Mouse (Mus musculus) liver, adult (tissue): ENCODE results near the gene Pdzrn4.

ENCODE experiments used
- GATA4 ChIP-seq: IDR thresholded peaks from 2 replicates; pipeline ENCODE4 v1.6.1; 2014; ENCODE audit warnings: mild to moderate bottlenecking, low read length; ENCODE audit not compliant: insufficient replicate concordance

The Pdzrn4 gene

DNA sequence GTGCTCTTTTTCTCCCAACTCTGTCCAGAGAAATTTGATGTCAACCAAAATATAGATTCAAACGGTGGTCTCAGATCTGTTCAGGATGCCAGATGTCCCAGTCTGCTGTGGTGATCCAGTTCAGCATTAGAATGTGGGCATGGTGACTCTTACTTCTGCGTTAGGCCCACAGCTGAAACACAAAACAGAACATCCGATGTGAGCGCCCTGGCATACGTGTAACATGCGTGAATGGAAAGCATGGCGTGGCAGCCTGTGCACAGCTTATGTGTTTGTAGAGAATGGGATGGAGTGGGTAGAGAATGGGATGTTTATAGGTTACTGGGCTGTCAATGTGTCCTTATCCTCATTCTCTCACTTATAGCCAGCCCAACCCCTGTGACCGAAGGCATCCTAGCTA is 52.4 kb downstream of the Pdzrn4 start:
- TF ChIP-seq GATA4, result no peak

- no peak for TF ChIP-seq GATA4
Measured at GRCm38 (mm10) chr15:92452620-92453019, 55.9 kb downstream of the Pdzrn4 start.

GRCm38 (mm10) chr15:92482198-92482597 is 85.5 kb downstream of the Pdzrn4 start:
- TF ChIP-seq GATA4, result no peak

DNA sequence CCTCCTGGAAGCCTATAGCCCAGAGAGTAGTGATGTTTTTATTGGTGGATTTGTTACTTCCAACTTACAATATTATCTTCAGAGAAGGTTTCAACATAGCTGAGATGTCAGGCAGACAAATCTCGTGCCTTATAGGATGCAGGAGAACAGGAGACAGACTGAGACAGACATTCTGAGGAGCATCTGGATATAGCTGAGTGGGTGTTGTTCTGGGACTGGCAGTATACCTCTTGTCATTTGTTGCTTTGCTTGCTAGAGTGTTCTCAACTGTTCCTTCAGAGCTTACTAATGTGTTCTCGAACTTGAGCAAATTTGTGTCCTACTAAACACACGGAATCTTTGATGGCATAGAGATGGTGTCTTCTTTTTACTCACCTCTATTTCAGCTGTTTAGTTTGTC is 94.7 kb downstream of the Pdzrn4 start:
- no peak for TF ChIP-seq GATA4

GRCm38 (mm10) chr15:92495465-92496174 is 98.9 kb downstream of the Pdzrn4 start:
- TF ChIP-seq GATA4, result no peak

GRCm38 (mm10) chr15:92500276-92500838 is 103.7 kb downstream of the Pdzrn4 start:
- no peak for TF ChIP-seq GATA4

DNA sequence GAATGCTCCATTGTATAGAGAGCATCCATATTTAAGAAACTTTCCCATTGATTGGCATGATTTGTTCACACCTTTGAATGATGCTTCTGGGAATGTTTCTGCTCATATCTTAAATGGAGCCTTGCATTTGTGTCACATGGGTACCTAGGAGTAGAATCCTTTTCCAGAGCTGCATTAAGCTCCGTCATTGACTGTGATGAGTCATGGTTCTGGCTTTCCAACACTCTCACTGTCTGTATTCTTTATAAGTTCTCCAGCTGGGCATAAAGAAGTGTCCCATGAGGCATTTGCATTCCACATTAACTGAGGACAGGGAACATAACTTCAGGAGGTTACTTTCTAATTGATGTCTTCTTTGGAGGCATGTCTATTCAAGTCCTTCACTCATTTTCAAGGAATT is 106.1 kb downstream of the Pdzrn4 start:
- TF ChIP-seq GATA4, result no peak

DNA sequence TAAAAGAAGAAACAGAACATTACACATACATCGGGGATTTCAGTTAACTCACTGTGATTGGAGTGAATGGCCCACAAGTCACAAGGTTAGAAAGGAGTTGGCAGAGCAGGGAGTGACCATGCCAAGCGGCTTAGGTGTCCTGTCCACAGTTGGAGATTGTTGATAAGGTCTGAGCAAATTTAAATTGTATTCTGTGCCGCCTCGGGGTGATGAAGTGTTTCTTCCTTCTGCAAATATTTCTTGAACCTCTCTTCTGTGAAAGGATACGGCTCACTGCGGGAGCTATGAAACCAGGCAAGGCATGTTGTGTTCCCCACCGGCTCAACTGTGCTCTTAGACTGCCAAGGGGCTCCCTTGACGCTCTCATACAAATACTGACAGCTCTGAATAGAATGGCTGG is 112.7 kb downstream of the Pdzrn4 start:
- TF ChIP-seq GATA4, result no peak

DNA sequence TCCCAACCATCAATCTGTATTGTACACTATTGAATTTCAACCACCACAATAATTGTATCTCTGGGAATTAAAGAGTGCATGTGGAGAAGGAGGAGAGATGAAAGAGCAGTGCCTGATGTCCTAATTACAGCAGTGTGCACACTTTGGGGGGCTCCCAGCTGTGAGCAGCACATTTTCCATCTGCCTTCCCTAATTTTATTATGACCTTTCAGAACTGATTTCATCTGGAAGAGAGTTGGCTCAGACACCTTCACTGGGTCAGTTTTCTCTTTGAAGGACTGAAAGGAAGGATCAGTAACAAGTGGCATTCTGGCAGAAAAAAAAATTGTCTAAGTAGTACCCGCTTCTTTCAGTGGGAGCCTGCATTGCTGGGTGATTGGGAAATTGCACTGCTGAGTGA is 119.0 kb downstream of the Pdzrn4 start:
- no peak for TF ChIP-seq GATA4

DNA sequence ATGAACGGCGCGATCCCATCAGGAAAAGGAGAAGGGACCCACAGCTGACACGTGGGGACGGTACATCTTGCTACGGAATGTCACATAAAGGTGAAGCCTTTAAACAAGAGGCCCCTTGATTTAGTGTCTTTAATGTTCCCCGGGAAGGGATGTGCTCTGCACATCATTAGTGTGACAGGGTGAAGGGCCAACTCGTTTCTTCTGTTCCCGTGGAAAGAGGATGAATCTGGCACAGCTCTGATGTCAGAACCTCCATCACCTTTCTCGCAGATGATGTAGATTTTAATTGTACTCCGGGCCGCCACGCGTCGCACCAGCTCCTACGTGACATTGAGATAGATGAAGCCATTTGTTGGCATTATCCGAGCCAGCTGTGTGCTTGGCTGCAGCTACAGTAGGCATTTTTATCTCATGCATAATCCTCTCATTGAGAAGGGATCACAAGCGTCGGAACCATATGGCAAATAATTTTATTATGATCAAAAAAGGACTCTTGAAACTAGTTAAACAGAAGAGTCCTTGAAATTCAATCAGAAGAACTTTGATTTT is 124.1 kb downstream of the Pdzrn4 start:
- TF ChIP-seq GATA4, result no peak

- no peak for TF ChIP-seq GATA4
Measured at GRCm38 (mm10) chr15:92521686-92522085, 125.0 kb downstream of the Pdzrn4 start.

GRCm38 (mm10) chr15:92524917-92525316 is 128.2 kb downstream of the Pdzrn4 start:
- no peak for TF ChIP-seq GATA4

DNA sequence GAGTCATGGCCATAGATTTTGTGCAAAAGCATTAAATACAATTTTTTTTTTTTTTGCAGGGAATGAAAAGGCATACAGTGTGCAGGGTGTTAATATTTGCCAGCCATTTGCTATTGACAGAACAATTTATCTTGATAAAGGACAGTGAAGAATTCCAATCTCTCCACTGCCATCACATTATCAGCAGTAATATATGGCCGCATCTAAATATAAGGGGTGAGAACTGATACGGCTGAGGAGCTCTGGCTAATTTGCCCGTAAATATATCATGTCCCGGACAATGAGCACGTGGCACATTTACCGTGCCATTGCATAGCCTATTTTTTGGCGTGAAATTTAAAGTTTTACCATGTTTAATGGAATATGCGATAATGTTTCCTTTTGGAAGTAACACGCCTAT is 128.7 kb downstream of the Pdzrn4 start:
- no peak for TF ChIP-seq GATA4

DNA sequence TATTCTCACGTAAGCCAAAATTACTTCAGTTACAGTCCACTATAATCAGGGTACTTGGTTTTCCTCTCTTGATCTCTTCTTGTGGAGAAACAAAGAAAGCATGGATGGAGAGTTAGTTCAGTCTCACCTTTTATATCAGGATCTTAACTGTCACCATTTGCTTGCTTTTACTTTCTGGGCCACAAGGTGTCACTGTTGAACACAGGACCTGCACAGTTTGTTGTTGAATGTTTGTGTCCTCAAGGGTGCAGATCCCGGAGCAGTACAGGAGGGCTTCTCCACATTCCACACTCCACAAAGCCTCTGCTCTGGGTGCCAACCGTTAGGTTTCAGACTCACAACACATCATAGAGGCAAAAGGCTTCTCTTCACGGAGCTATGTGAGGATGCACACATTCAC is 130.1 kb downstream of the Pdzrn4 start:
- no peak for TF ChIP-seq GATA4

DNA sequence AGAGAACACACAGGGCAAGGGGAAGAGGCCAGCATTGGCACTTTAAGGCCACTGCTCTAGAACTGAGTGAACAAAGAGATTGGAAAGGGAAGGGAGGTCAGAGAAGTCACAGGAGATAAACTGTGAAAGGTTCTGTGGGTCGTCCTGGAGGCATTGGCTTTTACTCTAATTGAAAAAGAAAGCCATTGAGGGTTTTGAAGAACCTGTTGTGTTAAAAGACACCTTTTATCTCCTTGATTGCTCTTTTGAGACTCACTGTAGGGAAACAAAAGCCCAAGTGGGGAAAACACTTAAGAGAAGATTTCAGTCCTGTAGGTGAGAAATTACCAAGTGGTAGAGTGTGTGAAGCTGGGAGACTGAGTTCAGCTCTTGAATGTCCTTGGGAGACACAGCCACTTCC is 146.6 kb downstream of the Pdzrn4 start:
- no peak for TF ChIP-seq GATA4

GRCm38 (mm10) chr15:92547294-92547911 is 150.7 kb downstream of the Pdzrn4 start:
- TF ChIP-seq GATA4, result no peak
